ENCODE assay signal across 16 mouse cellular contexts in the genomic region with DNA sequence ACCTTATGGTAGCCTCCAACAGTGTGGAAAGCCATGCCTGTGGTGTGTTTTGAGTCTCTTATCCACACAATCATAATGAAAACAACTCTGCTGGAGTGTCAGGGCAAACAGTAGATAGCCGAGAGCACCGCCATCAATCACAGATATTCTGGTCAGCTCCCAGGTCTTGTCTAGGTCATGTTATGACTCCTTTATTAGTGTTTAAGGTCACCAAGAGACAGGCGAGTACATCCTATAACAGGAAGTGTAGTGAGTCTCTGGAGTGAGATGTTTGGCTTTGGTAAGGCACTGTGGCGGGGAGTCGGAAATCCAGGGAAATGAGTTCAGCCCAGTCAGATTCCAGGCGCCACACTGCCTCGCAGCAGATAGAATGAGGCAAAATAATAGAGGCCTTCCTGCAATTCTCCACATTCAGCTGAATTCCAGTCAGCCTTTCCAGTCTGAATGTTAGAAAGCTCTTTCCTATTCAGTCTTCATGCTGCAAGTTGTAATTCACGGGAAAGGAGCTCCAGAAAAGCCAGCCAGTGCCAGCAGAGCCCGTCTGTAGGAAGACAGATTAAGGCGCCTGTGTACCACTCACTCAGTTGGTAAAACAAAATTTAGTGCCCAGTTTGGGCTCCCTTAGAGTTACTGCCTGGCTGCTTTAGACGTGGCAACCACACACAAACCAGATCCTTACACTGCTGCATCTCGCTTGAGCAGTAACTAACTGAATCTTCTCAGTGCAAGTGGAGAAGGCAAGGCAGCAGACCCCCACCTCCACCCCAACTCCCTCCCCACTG.
DNase-seq lines count a peak whose midpoint lies in the region; ATAC-seq lines count a peak whose summit lies in the region.
"Had no signal": no experiment of that assay in that cellular context is flagged by ENCODE, and none has a peak within 500 bp of the region (broad histone marks: within the 10 kb centered on the region; RNA-seq: fewer than 3 reads in every experiment).

No protein-coding gene starts in this region.

- no peaks in the 10 kb centered on the region for H3K9me3 ChIP-seq in kidney, embryonic 14.5 days (ENCODE audit: control insufficient read depth, low read length)
- no peaks in the 10 kb centered on the region for H3K9me3 ChIP-seq in neural tube, embryonic 12.5 days
- no peaks in the 10 kb centered on the region for H3K9me3 ChIP-seq in embryonic facial prominence, embryonic 10.5 days
- H3K9me3 ChIP-seq: stomach, embryonic 15.5 days had no signal

- no peak overlapping the region for H3K4me3 ChIP-seq in kidney, embryonic 14.5 days (ENCODE audit: low read length)
- no peak overlapping the region for H3K4me3 ChIP-seq in neural tube, embryonic 12.5 days
- H3K4me3 ChIP-seq in embryonic facial prominence, embryonic 10.5 days, result no peak overlapping the region
- H3K4me3 ChIP-seq: left cerebral cortex, adult 2 months; stomach, embryonic 15.5 days had no signal

- H3K4me1 ChIP-seq in kidney, embryonic 14.5 days (ENCODE audit: control insufficient read depth, insufficient read depth, low read length), result no peaks in the 10 kb centered on the region
- H3K4me1 ChIP-seq in neural tube, embryonic 12.5 days, result no peaks in the 10 kb centered on the region
- H3K4me1 ChIP-seq in embryonic facial prominence, embryonic 10.5 days, result no peaks in the 10 kb centered on the region
- H3K4me1 ChIP-seq: stomach, embryonic 15.5 days had no signal

- ATAC-seq in kidney, embryonic 14.5 days (ENCODE audit: low FRiP score, low TSS enrichment), result peak; percentile 55; the same call in 1 of the 2 replicates
- 0 out of 2 replicates have a peak, but pooled peaks have one; percentile 29 for ATAC-seq in neural tube, embryonic 12.5 days (ENCODE audit: low FRiP score, low read depth)

- H3K4me2 ChIP-seq in kidney, embryonic 14.5 days (replicated peaks; ENCODE audit: low read depth, low read length), result no peak overlapping the region
- no peak overlapping the region for H3K4me2 ChIP-seq in neural tube, embryonic 12.5 days (replicated peaks)
- H3K4me2 ChIP-seq: stomach, embryonic 15.5 days had no signal

- H3K27me3 ChIP-seq in kidney, embryonic 14.5 days (ENCODE audit: control insufficient read depth, insufficient read depth, low read length), result no peaks in the 10 kb centered on the region
- no peaks in the 10 kb centered on the region for H3K27me3 ChIP-seq in neural tube, embryonic 12.5 days (replicated peaks)
- no peaks in the 10 kb centered on the region for H3K27me3 ChIP-seq in embryonic facial prominence, embryonic 10.5 days (replicated peaks; ENCODE audit: low read depth, poor library complexity, severe bottlenecking)
- H3K27me3 ChIP-seq: CH12.LX; stomach, embryonic 15.5 days had no signal

- no peak overlapping the region for H3K27ac ChIP-seq in kidney, embryonic 14.5 days (ENCODE audit: low read depth, low read length)
- no peak overlapping the region for H3K27ac ChIP-seq in neural tube, embryonic 12.5 days
- no peak overlapping the region for H3K27ac ChIP-seq in embryonic facial prominence, embryonic 10.5 days (replicated peaks)
- H3K27ac ChIP-seq: left cerebral cortex, adult 2 months; liver, embryonic 14.5 days; stomach, embryonic 15.5 days had no signal

- WGBS in kidney, embryonic 14.5 days, result 42% methylated on average over 12 of the region's 12 CpGs
- WGBS in neural tube, embryonic 12.5 days, result 71% methylated on average over 12 of the region's 12 CpGs
- WGBS in embryonic facial prominence, embryonic 10.5 days, result 63% methylated on average over 12 of the region's 12 CpGs

- peak; percentile 25 for DNase-seq in embryo, embryonic 10 days (ENCODE audit: low spot score)
- no peak for DNase-seq in embryo, embryonic 9.5 days (ENCODE audit: extremely low spot score)
- no peak for DNase-seq in kidney, postnatal 25 days
- no peak for DNase-seq in neural tube, embryonic 10.5 days (ENCODE audit: extremely low spot score, low spot score)
- DNase-seq in yolk sac, embryonic 10.5 days (ENCODE audit: low spot score), result peak; percentile 38
- DNase-seq in embryonic facial prominence, embryonic 10.5 days (ENCODE audit: low spot score), result no peak
- DNase-seq: adrenal gland, postnatal 10 days; cerebellum, adult 9-10 months; gastrocnemius, postnatal 10 days; lung, postnatal 14 days had no signal

- no peaks in the 10 kb centered on the region for H3K36me3 ChIP-seq in kidney, embryonic 14.5 days (ENCODE audit: control insufficient read depth, insufficient read depth, low read length)
- no peaks in the 10 kb centered on the region for H3K36me3 ChIP-seq in neural tube, embryonic 12.5 days
- no peaks in the 10 kb centered on the region for H3K36me3 ChIP-seq in embryonic facial prominence, embryonic 10.5 days (replicated peaks)
- H3K36me3 ChIP-seq: stomach, embryonic 15.5 days had no signal

- H3K9ac ChIP-seq in kidney, embryonic 14.5 days (ENCODE audit: low read depth, low read length), result no peak overlapping the region
- no peak overlapping the region for H3K9ac ChIP-seq in neural tube, embryonic 12.5 days
- H3K9ac ChIP-seq: liver, embryonic 14.5 days; stomach, embryonic 15.5 days had no signal

Comparison
In these comparisons a context has a peak if more than half of its experiments do, and no peak if none do; other contexts are left out.
1. DNase-seq: peak in embryo, embryonic 10 days (single experiment) and yolk sac, embryonic 10.5 days (single experiment); none in embryo, embryonic 9.5 days (single experiment), kidney, postnatal 25 days (0 of 2), neural tube, embryonic 10.5 days (single experiment) and embryonic facial prominence, embryonic 10.5 days (single experiment).